Mouse (Mus musculus) activated CD4-positive, CD25-positive, alpha-beta regulatory T cell, adult 4 months (primary cell): Measurements from ENCODE around the gene Cacna2d1. TPM values are rescaled to one million over a fixed set of nuclear protein-coding genes. Genes with fewer than 3 reads are reported as not detected.

Experiments used
- ATAC-seq: one replicate; pipeline ENCODE4 v1.8.0; 2017
- polyA plus RNA-seq, 2 experiments: library from polyadenylated mRNA; unstranded; fragments of 100-300 nt; shearing (Covaris generic); gene quantifications; one replicate each; pipeline ENCODE4 v1.2.1; 2017

Gene Cacna2d1
- polyA plus RNA-seq, 2 experiments from 2014 or later = 0.25 TPM; not detected in 1

GRCm38 (mm10) chr5:15985228-15985858 lies 50.9 kb downstream of the Cacna2d1 start:
- ATAC-seq = no peak

- ATAC-seq = no peak
These were observed 51.4 kb downstream of the Cacna2d1 start for GRCm38 (mm10) chr5:15985901-15986300.

GRCm38 (mm10) chr5:15991428-15992139 lies 57.1 kb downstream of the Cacna2d1 start:
- no peak for ATAC-seq

- no peak for ATAC-seq
These were observed 58.9 kb downstream of the Cacna2d1 start for GRCm38 (mm10) chr5:15993252-15993944.

GRCm38 (mm10) chr5:15997190-15997589 lies 62.7 kb downstream of the Cacna2d1 start:
- no peak for ATAC-seq

- ATAC-seq = no peak
These were observed 63.3 kb downstream of the Cacna2d1 start for GRCm38 (mm10) chr5:15997769-15998168.

- ATAC-seq = no peak
These were observed 66.4 kb downstream of the Cacna2d1 start for GRCm38 (mm10) chr5:16000917-16001316.

- ATAC-seq = no peak
These were observed 68.1 kb downstream of the Cacna2d1 start for GRCm38 (mm10) chr5:16002431-16003063.

GRCm38 (mm10) chr5:16004305-16004704 lies 69.8 kb downstream of the Cacna2d1 start:
- no peak for ATAC-seq

- ATAC-seq = no peak
These were observed 72.5 kb downstream of the Cacna2d1 start for GRCm38 (mm10) chr5:16006964-16007363.

GRCm38 (mm10) chr5:16013649-16014048 lies 79.2 kb downstream of the Cacna2d1 start:
- ATAC-seq = no peak

GRCm38 (mm10) chr5:16014392-16014791 lies 79.9 kb downstream of the Cacna2d1 start:
- no peak for ATAC-seq

- no peak for ATAC-seq
These were observed 90.3 kb downstream of the Cacna2d1 start for GRCm38 (mm10) chr5:16024626-16025417.

- ATAC-seq = no peak
These were observed 94.4 kb downstream of the Cacna2d1 start for GRCm38 (mm10) chr5:16028881-16029280.

- ATAC-seq = no peak
These were observed 95.0 kb downstream of the Cacna2d1 start for GRCm38 (mm10) chr5:16029481-16029880.

GRCm38 (mm10) chr5:16033569-16033968 lies 99.1 kb downstream of the Cacna2d1 start:
- ATAC-seq = no peak

- no peak for ATAC-seq
These were observed 100.8 kb downstream of the Cacna2d1 start for GRCm38 (mm10) chr5:16035259-16035658.

GRCm38 (mm10) chr5:16045147-16045878 lies 110.8 kb downstream of the Cacna2d1 start:
- no peak for ATAC-seq

- ATAC-seq = no peak
These were observed 113.1 kb downstream of the Cacna2d1 start for GRCm38 (mm10) chr5:16047452-16048191.

- no peak for ATAC-seq
These were observed 122.3 kb downstream of the Cacna2d1 start for GRCm38 (mm10) chr5:16056795-16057194.

- ATAC-seq = no peak
These were observed 128.3 kb downstream of the Cacna2d1 start for GRCm38 (mm10) chr5:16062773-16063172.
